Mouse (Mus musculus) midbrain, embryonic 11.5 days (tissue): ENCODE measurements around the gene Arhgef25. TPM values are rescaled to one million over a fixed set of nuclear protein-coding genes. Genes with fewer than 3 reads are reported as not detected.
"Not testable (repeated sequence)": the region's sequence is repeated elsewhere in the genome, so short reads cannot be mapped to it uniquely, and the experiment has no call there.

Source experiments
- ATAC-seq: fragments of 200-750 bp; cut with Nextera tagmentation; 2 replicates; pipeline ENCODE4 v1.8.0; 2017; ENCODE audit warnings: moderate TSS enrichment, moderate library complexity; ENCODE audit not compliant: low FRiP score
- DNase-seq: peaks from one replicate; pipeline ENCODE4 v3.0.0; 2015; ENCODE audit warnings: low spot score; ENCODE audit errors: missing footprints
- H3K27ac ChIP-seq: fragments of 300-500 bp; sonication (generic); 2 replicates; pipeline ENCODE4 v1.5.1; 2014; ENCODE audit warnings: low read depth, low read length
- H3K27me3 ChIP-seq: fragments of 300-500 bp; sonication (generic); 2 replicates; pipeline ENCODE4 v1.6.1; 2014; ENCODE audit warnings: mild to moderate bottlenecking, low read length, moderate library complexity, mixed read lengths; ENCODE audit not compliant: control insufficient read depth, insufficient read depth
- H3K36me3 ChIP-seq: fragments of 300-500 bp; sonication (generic); 2 replicates; pipeline ENCODE4 v1.6.1; 2014; ENCODE audit warnings: mild to moderate bottlenecking, low read length, moderate library complexity, mixed read lengths; ENCODE audit not compliant: control insufficient read depth, insufficient read depth
- H3K4me1 ChIP-seq: fragments of 300-500 bp; sonication (generic); 2 replicates; pipeline ENCODE4 v1.6.1; 2014; ENCODE audit warnings: low read length; ENCODE audit not compliant: control insufficient read depth, insufficient read depth
- H3K4me2 ChIP-seq: fragments of 300-500 bp; sonication (generic); 2 replicates; pipeline ENCODE4 v1.6.1; 2014; ENCODE audit warnings: mild to moderate bottlenecking, moderate library complexity
- H3K4me3 ChIP-seq: fragments of 300-500 bp; sonication (generic); 2 replicates; pipeline ENCODE4 v1.5.1; 2014; ENCODE audit warnings: low read depth, low read length
- H3K9ac ChIP-seq: fragments of 300-500 bp; sonication (generic); 2 replicates; pipeline ENCODE4 v1.6.1; 2014; ENCODE audit warnings: low read length
- H3K9me3 ChIP-seq: fragments of 300-500 bp; sonication (generic); 2 replicates; pipeline ENCODE4 v1.6.1; 2016; ENCODE audit warnings: low read length; ENCODE audit not compliant: control insufficient read depth
- WGBS: fragments of 180-500 bp; shearing (Covaris S2); extraction: QIAGEN DNeasy Blood & Tissue Kit; methylation state at CpG from one replicate; pipeline ENCODE4 v1.1.7; 2014; 5-methylcytosine and 5-hydroxymethylcytosine counted together
- polyA plus RNA-seq: library from polyadenylated mRNA; unstranded; fragments of >200 nt; fragmentation: Nextera tagmentation; extraction: Ambion mirVana; gene quantifications from 2 replicates; pipeline ENCODE4 v1.2.1, GENCODE M21; 2014

The Arhgef25 gene
- polyA plus RNA-seq, 1 experiment from 2014 or later = 25.8 TPM

GRCm38 (mm10) chr10:127135118-127135836 is 54.6 kb downstream of the Arhgef25 start:
- DNase-seq (peak; percentile 88), ATAC-seq (no peak)
- no peak overlapping the region for H3K9ac ChIP-seq
- H3K27me3 ChIP-seq = no peaks in the 10 kb centered on the region
- 59% methylated on average over 8 of the region's 8 CpGs for WGBS
- no peak overlapping the region for H3K27ac ChIP-seq
- no peaks in the 10 kb centered on the region for H3K4me1 ChIP-seq
- no peaks in the 10 kb centered on the region for H3K9me3 ChIP-seq
- no peak overlapping the region for H3K4me2 ChIP-seq
- no peak overlapping the region for H3K4me3 ChIP-seq
- no peaks in the 10 kb centered on the region for H3K36me3 ChIP-seq

- not testable (repeated sequence) for H3K27ac ChIP-seq, ATAC-seq, H3K9me3 ChIP-seq, H3K36me3 ChIP-seq, H3K4me3 ChIP-seq, DNase-seq, H3K27me3 ChIP-seq, H3K9ac ChIP-seq, H3K4me1 ChIP-seq, H3K4me2 ChIP-seq
- 88% methylated on average over 3 of the region's 3 CpGs for WGBS
Measured at GRCm38 (mm10) chr10:127134394-127135035, 55.4 kb downstream of the Arhgef25 start.

Other genes starting within 250 kb of the Arhgef25 start
- gene Ctdsp2, start 211.4 kb downstream of the Arhgef25 start, polyA plus RNA-seq = 40.6 and 42.8 TPM in 2 replicates
- gene Avil, start 189.4 kb downstream of the Arhgef25 start, polyA plus RNA-seq = 1.1 and 1.6 TPM in 2 replicates
- 80.7 and 86.0 TPM in 2 replicates for gene Tsfm, start 159.2 kb downstream of the Arhgef25 start, polyA plus RNA-seq
- gene Mettl1, start 148.7 kb downstream of the Arhgef25 start, polyA plus RNA-seq = 36.5 and 37.4 TPM in 2 replicates
- 0.06 and 0.11 TPM in 2 replicates for gene Eef1akmt3, start 148.6 kb downstream of the Arhgef25 start, polyA plus RNA-seq
- not detected in 2 replicates for gene Cyp27b1, start 141.8 kb downstream of the Arhgef25 start, polyA plus RNA-seq
- 3.2 and 3.7 TPM in 2 replicates for gene March9, start 129.9 kb downstream of the Arhgef25 start, polyA plus RNA-seq
- 2,818 and 2,848 TPM in 2 replicates for gene Cdk4, start 126.5 kb downstream of the Arhgef25 start, polyA plus RNA-seq
- 98.6 and 117 TPM in 2 replicates for gene Tspan31, start 119.8 kb downstream of the Arhgef25 start, polyA plus RNA-seq
- 0.66 and 0.89 TPM in 2 replicates for gene Agap2, start 114.8 kb downstream of the Arhgef25 start, polyA plus RNA-seq
- gene Os9, start 69.0 kb downstream of the Arhgef25 start, polyA plus RNA-seq = 43.1 and 49.7 TPM in 2 replicates
- gene B4galnt1, start 24.9 kb downstream of the Arhgef25 start, polyA plus RNA-seq = 8.1 and 9.4 TPM in 2 replicates
- gene Slc26a10, start 9.4 kb downstream of the Arhgef25 start, polyA plus RNA-seq = 0.51 and 0.58 TPM in 2 replicates
- 130 and 138 TPM in 2 replicates for gene Dtx3, start 5.6 kb upstream of the Arhgef25 start, polyA plus RNA-seq
- gene Pip4k2c, start 21.5 kb upstream of the Arhgef25 start, polyA plus RNA-seq = 10.3 and 11.4 TPM in 2 replicates
- gene Kif5a, start 73.3 kb upstream of the Arhgef25 start, polyA plus RNA-seq = 26.3 and 31.1 TPM in 2 replicates
- gene Dctn2, start 76.3 kb upstream of the Arhgef25 start, polyA plus RNA-seq = 196 and 206 TPM in 2 replicates
- gene Mbd6, start 98.9 kb upstream of the Arhgef25 start, polyA plus RNA-seq = 12.3 and 16.3 TPM in 2 replicates
- 185 and 187 TPM in 2 replicates for gene Mars, start 121.7 kb upstream of the Arhgef25 start, polyA plus RNA-seq
- gene Arhgap9, start 131.9 kb upstream of the Arhgef25 start, polyA plus RNA-seq = 1.1 and 1.4 TPM in 2 replicates
- 3.1 and 4.1 TPM in 2 replicates for gene Gli1, start 151.9 kb upstream of the Arhgef25 start, polyA plus RNA-seq
- not detected in 2 replicates for gene Inhbe, start 164.3 kb upstream of the Arhgef25 start, polyA plus RNA-seq
- gene Inhbc, start 180.3 kb upstream of the Arhgef25 start, polyA plus RNA-seq = not detected in 2 replicates
- gene R3hdm2, start 190.2 kb upstream of the Arhgef25 start, polyA plus RNA-seq = 27.0 and 27.7 TPM in 2 replicates